Mouse (Mus musculus) MN1 (cell line): ENCODE measurements around the gene Gm29289.
"Not testable (repeated sequence)": the region's sequence is repeated elsewhere in the genome, so short reads cannot be mapped to it uniquely, and the experiment has no call there.

Source experiments
- DNase-seq: peaks from one replicate; pipeline ENCODE4 v3.0.0-alpha.2; 2016; ENCODE audit warnings: low spot score

Gm29289 gene

GRCm38 (mm10) chrY:2932282-2932681 lies at the start of gene Gm29289:
TSS of gene Gm29289 (plus strand) at chrY:2932582.
- DNase-seq = not testable (repeated sequence)

DNA sequence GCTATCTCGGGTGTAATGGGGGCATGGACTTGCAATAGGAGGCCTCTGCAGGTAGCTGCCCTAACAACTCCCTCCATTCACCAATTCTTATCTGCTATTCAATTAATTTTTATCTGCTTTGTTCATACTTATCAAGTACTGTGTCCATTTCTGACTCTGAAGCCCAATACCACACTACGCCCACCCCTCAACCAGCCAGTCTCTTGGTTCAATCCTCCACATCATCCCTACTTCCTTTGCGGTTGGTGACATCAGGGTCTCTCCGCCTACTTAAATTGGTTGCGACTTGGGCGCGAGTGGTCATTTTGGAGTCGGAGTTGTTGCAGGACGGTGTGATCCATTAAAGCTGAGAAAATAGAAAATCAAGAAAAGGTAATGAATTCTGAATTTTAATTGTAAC lies 31.7 kb upstream of the Gm29289 start, which contains the start of gene Gm10352:
TSS of gene Gm10352 (plus strand) at position 301 of the 400 bp plus-strand sequence.
- DNase-seq = not testable (repeated sequence)
